Mouse (Mus musculus) cerebellum, postnatal 25 days (tissue): ENCODE data around the gene Ndrg3.
"Not testable (repeated sequence)": the region's sequence is repeated elsewhere in the genome, so short reads cannot be mapped to it uniquely, and the experiment has no call there.

Experiments
- DNase-seq, 2 experiments: peaks; one replicate each; pipeline ENCODE4 v3.0.0; 2021; ENCODE audit warnings: mixed read lengths in 2 of 2

The Ndrg3 gene

DNA sequence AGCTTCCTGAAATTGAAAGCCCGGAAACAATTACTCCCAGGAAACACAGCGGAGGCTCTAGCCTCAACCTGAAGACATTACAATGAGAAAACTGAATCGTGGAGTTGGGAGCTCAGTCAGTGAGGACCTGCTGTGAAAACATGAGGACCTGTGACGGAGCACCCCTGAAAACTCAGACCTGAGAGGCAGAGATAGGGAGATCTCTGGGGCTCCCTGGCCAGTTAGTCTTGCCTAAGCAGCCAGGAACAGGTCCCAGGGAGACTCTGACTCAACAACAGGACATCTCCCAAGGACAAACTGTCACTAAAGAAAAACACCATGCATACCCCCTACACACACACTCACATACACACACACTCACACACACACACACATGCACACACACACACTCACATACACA lies 93.5 kb downstream of the Ndrg3 start:
- DNase-seq: no peak

DNA sequence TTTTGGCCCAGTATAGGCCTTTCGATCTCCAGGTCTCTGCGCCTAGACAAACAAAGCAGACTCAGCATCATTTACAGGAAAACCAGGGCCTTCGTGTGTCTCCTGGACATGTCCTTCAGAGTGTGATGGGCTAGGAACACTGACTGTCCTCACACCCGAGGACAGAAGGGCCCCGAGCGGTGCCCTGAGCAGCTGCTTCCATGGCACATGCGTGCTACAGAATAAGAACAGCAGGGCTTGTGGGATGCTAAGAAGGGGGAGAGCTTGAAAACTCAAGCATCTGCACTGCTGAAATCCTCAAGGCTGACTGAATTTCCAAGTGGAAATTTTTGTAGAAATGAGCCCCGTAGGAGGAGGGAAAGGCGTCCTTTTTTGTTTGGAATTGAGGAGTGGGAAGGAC lies 94.8 kb downstream of the Ndrg3 start:
- DNase-seq: no peak

DNA sequence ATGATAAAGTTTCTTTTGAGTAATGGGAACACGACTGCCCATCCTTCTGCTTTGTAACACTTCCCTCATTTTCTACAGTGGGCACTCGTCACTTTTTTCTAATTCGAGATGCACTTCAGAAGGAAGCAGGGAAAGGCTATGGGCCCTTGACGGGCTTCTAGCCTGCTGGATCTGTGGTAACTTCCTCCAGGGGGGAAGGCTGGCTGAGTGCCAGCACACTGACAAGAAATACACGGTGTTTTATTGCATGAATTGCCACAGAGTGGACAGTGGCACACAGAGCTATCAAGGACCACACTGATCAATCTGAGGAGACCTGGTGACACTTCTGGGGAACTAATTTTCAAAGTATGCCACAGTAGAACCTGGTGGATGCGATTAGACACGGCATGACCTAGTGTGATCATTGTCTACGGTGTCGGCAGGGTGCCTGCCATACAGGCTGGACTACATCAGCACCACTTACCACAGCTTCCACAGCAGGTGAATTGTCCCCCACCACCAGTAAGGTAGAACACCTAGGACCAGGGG lies 95.4 kb downstream of the Ndrg3 start:
- no peak for DNase-seq

DNA sequence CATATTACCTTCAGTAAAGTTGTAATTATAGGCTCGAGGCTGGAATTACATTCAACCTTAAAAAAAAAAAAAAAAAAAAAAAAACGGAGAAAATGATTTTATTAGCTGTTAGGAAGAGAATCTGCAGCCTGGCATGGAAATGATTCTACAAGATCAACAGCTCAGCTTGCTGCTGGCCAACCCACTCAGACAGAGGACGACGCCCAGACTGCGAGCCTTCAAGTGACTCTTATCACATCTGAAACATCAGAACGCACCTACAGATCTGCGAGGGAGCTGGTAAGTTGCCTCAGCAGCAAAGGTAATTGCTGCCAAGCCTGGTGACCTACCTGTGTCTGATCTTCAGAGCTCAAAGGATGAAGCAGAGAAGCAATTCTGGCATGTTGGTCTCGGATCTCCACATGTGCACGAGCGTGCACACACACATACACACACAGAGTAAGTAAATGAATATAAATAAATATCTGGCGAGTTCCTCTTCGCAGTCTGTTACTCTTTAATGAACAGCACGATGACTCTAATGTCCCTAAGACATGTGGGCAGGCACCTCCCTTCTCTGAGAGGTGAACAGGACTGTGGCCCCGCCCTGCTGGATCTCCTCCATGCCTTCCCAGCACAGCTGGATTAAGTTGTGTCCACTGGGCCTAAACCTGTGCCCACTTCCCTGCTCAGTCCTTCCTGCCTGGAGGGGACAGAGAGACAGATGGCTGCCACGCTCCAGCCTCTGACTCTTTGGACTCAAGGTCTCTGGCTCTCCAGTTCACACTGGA lies 97.2 kb downstream of the Ndrg3 start:
- DNase-seq: no peak

DNA sequence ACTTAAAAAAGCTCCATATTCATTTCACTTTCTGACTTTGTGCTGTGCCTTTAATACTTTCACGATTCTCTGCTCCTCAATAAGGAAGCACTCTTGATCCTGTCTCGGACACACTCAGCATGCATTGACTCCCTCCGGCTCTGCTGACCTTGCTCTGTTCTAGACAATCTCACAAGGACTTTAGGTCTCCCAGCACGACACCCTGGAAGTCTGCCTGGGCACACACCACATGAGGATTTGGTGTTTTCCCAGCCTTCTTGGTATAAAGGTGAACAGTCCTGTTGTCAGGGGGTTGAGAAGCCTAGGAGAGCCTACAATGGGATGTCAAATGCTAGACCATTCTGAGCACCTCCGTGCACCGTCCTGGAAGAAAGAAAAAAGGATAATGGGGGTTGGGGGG lies 99.0 kb downstream of the Ndrg3 start:
- DNase-seq: no peak

- no peak for DNase-seq
These were observed 99.6 kb downstream of the Ndrg3 start for GRCm38 (mm10) chr2:156892240-156892639.

GRCm38 (mm10) chr2:156888490-156888889 lies 103.4 kb downstream of the Ndrg3 start:
- DNase-seq: no peak

DNA sequence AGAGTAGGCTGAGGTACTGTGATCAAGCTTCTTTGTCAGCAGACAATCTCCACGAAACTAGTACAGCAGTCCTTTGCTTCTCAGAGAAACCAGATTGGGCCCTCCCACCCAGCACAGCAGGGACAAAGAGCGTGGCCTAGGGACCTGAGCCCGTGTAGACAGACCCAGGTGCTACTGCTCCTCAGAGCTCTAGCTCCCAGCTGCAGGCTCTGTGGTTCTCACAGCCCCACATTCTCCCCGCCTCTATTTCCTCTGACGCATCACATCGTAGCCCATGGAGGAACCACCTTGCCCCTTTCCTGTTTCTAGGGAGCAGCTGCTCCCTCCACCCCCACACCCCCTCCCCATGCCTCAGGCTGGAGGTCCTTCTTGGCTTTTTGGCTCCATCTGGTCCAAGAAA lies 104.8 kb downstream of the Ndrg3 start, which contains the start of gene Sla2:
TSS of gene Sla2 (minus strand) at position 176 of the 400 bp plus-strand sequence.
- no peak for DNase-seq

- no peak for DNase-seq
These were observed 105.7 kb downstream of the Ndrg3 start for GRCm38 (mm10) chr2:156886084-156886631.

DNA sequence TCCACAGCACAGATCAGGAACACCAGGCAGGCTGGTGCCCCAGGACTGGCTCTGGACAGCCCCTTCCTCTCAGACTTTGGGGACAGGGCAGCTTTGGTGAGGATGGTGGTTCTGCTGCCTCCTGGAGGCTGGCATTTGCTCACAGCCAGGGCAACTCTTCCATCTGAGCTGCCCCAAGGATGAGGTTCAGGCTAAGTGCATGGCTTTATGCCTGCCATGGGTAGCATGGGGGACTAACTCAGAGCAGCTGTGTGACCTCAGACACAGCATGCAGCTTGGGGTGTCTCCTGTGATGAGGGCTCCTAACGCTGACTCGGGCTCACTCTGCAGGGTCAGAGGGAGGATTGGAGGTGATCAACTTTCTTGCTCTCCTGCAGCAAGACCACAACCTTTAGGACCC lies 106.2 kb downstream of the Ndrg3 start:
- not testable (repeated sequence) for DNase-seq

- DNase-seq: peak in 1 of 2 experiments; percentile 58
These were observed 107.3 kb downstream of the Ndrg3 start for GRCm38 (mm10) chr2:156884396-156885211.

DNA sequence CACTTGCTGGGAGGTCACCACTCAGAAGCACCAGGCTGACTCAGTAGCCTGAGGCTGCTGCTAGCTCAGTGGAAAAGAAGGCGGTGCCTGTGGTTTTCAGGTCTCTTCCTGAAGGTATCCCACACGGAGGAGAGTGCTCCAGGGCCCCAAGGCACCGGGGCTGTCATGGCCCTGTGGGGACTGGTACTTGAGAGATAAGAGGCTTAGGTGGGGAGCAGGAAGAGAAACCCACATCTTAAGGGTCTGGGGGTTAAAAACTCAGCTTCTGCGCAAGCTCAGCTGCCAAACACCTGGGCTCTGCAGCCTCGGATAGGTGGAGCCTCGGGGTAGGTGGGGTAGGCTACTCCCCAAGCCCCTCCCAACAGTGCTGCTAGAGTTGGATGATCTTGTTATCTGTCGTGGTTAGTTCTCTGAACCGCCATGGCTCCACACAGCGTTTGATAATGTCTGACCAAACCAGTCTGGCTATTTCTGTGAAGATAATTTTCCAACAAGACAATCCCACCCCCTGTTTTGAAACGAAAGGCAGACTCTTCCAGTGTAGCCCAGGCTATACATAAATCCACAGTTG lies 109.3 kb downstream of the Ndrg3 start:
- no peak for DNase-seq

DNA sequence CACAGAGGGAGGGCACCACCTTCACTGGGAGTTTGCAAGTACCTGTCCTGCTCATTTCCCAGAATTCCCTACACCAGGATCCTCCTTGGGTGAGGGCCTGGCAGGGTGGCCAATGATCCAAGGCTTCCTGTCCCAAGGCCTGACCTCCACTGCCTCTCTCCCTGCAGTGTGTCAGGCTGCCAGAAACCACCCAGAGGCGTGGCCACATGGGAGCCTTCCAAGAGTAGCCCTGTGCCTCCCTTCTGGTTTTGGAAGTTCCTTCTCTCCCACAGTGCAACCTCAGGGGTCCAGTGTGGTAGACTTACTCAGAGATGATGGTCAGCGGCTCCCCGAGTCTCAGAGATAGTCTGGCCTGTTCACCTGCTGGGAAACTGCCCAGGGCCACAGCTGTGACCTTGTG lies 112.3 kb downstream of the Ndrg3 start:
- peak in 1 of 2 experiments; percentile 28 for DNase-seq

DNA sequence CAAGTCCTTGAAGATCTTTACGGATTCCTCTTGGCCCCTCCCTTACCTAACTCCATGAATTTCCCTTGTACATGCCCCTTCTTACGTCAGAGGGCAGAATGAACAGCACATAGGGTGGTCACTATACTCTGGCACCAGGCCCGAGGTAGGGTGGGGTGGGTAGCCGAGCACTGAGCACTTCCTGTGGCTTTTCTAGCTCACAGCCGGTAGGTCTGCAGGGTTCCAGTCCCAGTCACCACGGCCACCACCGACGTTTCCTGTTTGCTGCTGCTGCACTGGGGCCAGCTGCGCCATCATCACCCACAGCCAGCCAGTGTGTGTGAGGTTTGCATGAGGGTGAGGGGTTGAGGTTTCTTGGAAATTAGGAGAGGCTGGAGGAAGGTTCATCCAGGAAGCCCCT lies 114.1 kb downstream of the Ndrg3 start:
- no peak for DNase-seq
